Mouse (Mus musculus) brain, embryonic 14.5 days (tissue): Measurements from ENCODE around the gene Arhgef3.

Source experiments
- CTCF ChIP-seq: fragments of 200-500 bp; IDR thresholded peaks from 2 replicates; pipeline ENCODE4 v1.5.1; 2012; ENCODE audit warnings: inconsistent platforms, mild to moderate bottlenecking, moderate library complexity, borderline replicate concordance; ENCODE audit not compliant: insufficient read depth, insufficient read length; ENCODE audit errors: extremely low read depth
- POLR2A ChIP-seq: fragments of 200-500 bp; IDR thresholded peaks from 2 replicates; pipeline ENCODE4 v1.6.1; 2012; ENCODE audit warnings: mild to moderate bottlenecking, inconsistent platforms, borderline replicate concordance; ENCODE audit not compliant: poor library complexity, insufficient read depth, insufficient read length, severe bottlenecking; ENCODE audit errors: extremely low read depth

- TF ChIP-seq CTCF, result no peak
- no peak for TF ChIP-seq POLR2A
These were observed 105.6 kb downstream of the Arhgef3 start for GRCm38 (mm10) chr14:27220297-27220696.
